Mouse (Mus musculus) neural tube, embryonic 10.5 days (tissue): ENCODE data around the gene Col4a2.

Source experiments
- DNase-seq: peaks from one replicate; pipeline ENCODE4 v3.0.0-alpha.2; 2017; ENCODE audit warnings: low spot score; ENCODE audit errors: extremely low spot score

The Col4a2 gene

DNA sequence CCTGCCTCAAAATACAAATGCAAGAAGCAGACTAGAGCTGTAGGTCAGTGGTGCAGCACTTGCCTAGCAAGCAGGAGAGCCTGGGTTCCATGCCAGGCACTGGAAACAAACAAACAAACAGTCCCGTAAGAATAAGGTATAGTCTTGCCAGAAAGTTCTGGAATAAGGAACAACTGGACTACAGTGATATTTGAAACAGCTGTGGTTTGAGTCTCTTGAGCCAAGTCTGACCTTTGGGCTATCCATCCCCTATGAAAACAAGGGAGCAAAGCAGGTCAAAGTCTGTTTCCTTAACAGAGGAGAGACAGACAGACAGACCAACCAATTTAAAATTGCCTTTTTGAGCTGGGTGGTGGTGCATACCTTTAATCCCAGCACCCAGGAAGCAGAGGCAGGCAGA lies 11.1 kb downstream of the Col4a2 start:
- DNase-seq = no peak

- DNase-seq = no peak
Observed at GRCm38 (mm10) chr8:11324801-11325395, 12.3 kb downstream of the Col4a2 start.

GRCm38 (mm10) chr8:11327298-11327697 lies 14.7 kb downstream of the Col4a2 start:
- no peak for DNase-seq

DNA sequence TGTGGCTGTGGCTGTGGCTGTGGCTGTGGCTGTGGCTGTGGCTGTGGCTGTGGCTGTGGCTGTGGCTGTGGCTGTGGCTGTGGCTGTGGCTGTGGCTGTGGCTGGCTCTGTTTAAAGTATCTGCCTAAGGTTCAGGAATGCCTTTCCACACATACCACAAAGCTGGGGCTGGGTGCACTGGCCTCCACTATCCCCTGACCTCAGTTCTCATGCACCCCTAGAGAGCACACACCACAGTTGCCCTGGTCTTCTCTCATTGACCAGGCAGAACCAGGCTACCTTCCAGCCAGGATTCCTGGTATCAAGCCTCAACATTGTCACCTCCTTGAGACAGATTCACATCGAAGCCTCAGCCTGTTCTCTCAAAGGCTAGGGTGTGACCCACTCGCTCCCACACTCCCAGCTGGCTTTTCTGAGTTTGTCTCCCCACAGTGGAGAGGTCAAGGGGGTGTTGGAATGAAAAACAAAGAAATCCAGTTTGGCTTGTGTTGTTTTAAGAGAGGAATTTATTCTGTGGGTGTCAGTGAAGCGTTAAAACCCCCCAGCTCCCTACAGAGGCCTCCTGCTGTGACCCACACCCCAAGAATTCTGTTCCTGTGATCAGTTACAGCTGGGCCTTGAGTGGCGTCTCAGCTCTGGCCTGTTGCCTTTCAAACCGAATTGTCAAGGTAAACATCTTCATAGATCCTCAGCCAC lies 15.3 kb downstream of the Col4a2 start:
- no peak for DNase-seq

GRCm38 (mm10) chr8:11331561-11331960 lies 19.0 kb downstream of the Col4a2 start:
- DNase-seq = no peak

- no peak for DNase-seq
Observed at GRCm38 (mm10) chr8:11333746-11334145, 21.1 kb downstream of the Col4a2 start.

DNA sequence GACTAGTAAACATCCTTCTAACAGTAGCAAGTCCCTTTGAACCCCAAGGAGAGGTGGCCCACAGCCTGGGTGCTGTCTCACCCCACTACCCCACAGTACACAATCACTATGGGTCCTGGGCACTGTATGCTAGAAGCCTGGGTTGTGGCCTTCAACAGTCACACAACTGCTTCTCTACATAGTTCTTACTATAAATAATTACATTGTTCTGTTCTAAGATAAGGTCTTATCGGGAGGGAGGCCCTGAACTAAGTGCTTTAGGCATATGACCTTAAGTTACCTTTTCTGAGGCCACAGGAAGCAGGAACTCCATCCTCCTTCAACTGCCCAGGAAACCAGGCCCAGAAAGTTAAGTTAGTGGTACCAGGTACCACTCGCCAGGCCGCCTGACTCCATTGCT lies 21.9 kb downstream of the Col4a2 start:
- no peak for DNase-seq

DNA sequence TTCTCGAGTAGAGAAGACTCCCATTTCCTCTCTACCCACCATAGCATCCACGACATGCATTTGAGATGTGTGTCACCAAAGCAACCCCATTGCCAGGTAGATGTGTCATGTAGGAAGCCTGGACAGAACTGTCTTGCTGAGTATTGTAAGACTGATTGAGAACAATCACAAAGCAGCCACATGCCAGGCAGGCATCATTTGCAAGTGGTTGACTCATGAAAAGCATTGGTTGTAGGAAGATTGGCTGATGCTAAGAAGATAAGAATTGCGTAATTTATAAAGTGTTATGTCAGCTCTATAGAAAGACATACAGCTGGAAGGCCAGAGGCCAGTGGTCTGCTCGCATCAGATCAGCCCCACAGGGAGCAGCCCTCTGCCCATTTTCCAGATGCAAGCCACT lies 22.6 kb downstream of the Col4a2 start:
- DNase-seq = no peak

DNA sequence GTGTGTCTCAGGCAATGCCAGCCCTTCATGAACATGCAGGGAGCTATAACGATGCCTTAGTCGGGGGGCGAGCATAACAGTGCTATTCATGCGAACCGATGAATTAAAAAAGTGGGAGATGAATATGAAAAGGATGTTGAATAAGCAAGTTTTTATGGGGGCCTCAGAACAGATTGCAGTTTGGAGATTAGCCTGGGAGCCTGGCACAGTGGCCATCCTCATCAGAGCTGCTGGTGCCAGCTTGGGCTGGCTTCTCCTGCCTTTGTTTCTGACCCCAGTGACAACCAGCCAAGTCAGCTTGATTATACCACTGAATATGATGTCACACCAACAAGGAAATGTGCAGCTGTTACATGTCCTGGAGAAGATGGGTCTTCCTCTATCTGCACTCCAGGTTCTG lies 23.7 kb downstream of the Col4a2 start:
- no peak for DNase-seq

- DNase-seq = no peak
Observed at GRCm38 (mm10) chr8:11337642-11338041, 25.0 kb downstream of the Col4a2 start.

DNA sequence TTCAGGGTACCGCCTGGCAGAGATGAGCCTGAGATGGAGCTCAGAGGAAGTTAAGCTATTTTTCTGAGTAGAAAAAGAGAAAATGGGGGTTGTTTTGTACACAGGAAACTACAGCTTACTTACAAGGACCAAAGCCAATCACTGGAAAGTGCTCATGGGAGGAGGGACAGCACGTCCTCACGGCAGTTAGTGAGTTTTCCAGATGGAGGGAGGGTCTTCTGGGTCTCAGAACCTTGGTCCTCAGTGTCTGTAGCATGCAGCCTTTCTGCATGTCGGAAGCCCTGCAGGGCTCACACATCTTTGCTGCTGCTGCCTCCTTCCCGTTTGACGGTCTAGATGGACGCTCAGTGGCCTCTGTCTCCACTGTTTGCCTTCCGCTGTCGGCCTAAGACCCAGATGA lies 25.9 kb downstream of the Col4a2 start:
- DNase-seq = no peak

DNA sequence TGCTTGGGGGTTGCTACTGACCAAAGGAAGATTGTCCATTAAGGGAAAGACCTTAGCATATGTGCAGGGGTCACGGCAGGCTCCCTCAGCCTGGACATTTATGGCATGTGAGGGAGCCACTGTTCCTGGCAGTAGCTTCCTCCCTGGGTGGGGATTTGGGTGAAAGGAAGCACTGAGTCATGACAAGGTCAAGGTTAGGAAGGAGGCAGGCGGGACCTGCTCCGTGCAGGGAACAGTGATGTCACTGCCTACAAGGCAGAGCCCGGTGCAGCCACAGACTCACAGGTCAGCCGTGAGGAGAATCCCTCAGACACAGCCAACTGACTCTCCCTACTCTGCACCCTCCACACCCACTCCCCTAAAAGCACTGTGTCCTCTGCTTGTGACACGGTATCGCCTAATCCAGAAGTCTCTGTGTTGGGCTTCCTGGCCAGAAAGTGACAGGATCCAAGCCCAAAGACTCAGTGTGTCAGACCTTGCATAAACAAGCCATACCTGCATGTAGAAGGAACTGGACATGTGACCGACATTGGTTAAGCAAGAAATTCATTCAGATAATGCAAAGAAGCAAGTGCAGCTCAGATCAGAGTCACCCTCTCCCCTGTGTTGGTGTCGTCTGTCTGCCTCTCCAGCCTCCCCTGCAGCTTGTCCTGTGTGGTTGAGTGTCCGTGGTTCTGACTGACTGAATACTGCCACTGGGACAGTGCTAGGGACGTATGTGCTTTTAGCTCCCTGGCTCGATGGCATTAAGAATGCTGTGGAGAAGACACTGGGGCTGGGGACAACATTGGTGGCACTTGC lies 27.9 kb downstream of the Col4a2 start:
- DNase-seq = no peak

DNA sequence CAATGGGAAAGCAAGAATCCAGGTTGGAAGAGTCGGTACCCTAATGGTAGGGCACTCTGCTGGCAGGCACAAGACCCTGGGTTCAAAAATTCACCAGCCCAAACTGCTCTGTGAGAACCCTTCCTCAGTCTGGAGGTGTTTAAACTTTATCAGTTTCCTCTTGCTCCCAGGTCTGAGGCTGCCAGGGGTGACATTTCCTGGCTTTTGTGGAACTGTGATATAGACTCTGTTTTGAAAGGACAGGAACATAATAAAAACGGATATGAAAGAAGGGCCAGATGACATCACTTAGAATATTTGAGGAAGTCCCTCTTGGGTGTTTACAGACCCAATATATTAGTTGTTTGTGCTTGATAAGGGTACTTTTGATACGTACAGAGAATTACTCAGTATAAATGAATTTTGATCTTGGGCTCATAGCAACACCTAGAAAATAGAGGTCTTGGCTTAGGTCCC lies 28.5 kb downstream of the Col4a2 start:
- DNase-seq = no peak

DNA sequence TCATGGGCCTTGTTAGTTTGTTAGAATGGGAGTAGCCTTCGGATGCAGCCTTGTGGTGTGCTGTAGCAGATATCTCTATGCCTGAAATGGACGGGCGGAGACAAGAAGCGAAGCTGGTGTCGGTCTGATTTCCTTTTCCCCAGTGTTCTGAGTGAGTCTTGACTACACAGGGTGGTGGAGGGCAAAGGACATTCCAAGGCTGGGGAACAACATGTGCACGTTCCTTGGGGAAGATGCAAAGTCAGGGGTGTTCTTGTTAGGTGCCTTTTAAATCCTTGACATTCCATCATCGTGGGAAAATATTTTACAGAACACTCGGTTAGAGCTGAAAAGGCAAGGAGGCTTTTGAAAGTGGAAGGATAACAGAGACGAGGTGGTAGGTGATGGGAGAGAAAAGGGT lies 31.9 kb downstream of the Col4a2 start:
- no peak for DNase-seq

- DNase-seq = no peak
Observed at GRCm38 (mm10) chr8:11346225-11346624, 33.6 kb downstream of the Col4a2 start.

GRCm38 (mm10) chr8:11347699-11348098 lies 35.1 kb downstream of the Col4a2 start:
- no peak for DNase-seq

GRCm38 (mm10) chr8:11348622-11349021 lies 36.0 kb downstream of the Col4a2 start:
- no peak for DNase-seq

GRCm38 (mm10) chr8:11351355-11351754 lies 38.8 kb downstream of the Col4a2 start:
- DNase-seq = no peak

DNA sequence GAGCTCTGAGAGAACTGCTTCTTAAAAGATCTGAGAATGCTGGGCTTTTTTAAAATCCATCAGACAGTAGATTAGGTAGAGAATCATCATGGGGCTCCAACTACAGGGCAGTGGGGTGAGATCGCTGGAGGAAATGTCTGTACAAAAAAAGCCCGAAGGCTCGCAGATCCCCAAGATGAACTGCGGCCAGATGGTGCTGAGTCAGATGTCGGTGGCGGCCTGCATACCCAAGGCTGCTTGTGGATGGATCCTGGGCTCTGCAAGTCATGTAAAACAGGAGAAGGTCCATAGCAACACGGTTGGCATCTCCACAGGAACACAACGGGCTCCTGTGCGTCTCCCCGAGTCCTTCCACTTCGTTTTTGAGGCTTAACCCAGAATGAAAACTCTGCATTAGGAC lies 39.9 kb downstream of the Col4a2 start:
- no peak for DNase-seq

DNA sequence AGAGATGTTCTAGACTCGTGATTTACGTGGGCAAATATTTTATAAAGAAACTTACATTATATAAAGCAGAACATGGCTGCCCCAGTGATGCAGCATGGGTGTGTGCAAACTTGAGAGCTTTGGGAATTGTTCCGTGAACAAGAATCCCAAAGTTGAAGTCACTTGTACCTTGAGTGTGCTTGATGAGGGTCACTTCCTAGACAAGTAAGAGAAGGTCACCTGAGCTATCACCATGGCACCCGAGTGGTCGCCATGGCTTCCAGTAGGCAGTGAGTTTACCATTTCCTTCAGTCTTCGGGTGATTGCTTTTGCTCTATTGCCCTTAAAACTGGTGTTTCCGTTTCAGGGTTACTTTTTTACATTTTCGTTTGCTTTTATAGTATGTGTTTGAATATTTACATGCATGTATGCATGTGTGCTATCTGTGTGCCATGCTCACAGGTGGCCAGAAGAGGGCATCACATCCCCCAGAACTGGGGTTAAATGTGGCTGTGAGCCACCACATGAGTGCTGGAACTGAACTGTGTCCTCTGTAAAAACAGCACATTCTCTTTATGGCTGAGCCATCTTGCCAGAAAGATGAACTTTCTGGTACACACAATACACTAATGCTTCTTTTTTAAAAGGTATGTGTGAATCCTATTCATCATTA lies 42.3 kb downstream of the Col4a2 start:
- DNase-seq = no peak

DNA sequence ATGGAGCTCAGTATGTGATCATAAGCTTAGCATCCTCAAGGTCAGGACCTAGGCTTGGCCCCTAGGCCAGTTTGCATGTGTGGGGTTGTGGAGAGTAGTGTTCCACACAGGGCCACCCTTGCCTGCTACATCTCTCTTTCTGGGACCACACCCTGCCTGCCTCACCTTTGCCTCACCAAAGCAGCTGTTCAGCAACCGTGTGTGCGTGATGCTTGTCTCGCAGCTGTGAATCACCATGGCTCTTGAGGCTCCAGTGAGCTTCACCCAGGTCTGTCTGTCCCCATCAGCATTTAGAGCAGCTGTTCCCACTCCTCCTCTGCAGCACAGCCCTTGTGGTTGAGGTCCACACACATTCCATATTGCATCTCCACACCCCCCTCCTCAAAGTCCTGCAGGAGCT lies 43.3 kb downstream of the Col4a2 start:
- no peak for DNase-seq

DNA sequence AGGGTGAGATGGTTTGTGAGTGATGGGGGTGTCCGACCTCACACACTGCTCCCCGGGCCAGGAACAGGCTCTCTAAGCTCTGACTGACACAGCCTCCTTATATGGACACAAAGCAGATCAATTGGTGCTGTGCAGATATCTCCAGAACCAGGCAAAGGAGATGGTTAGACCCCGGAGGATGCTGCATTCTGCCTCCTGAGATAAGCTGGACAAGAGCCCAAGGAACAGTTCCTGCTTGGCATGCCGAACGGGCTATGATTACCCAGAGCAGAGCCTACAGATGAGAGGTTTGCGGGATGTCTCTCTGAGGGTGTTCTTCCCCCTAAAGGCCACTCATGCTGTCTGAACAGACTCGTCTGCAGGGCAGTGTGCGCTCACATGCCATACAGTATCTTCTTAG lies 44.2 kb downstream of the Col4a2 start:
- DNase-seq = no peak
